Mouse (Mus musculus) bone marrow, adult 2 months (tissue): ENCODE data around the gene Dusp16.

Experiments used
- CTCF ChIP-seq: fragments of 200-500 bp; IDR thresholded peaks from 2 replicates; pipeline ENCODE4 v1.5.1; 2011; ENCODE audit warnings: low read length, control low read depth; ENCODE audit not compliant: control insufficient read depth, insufficient read depth
- POLR2A ChIP-seq: fragments of 200-500 bp; IDR thresholded peaks from 2 replicates; pipeline ENCODE4 v1.6.1; 2011; ENCODE audit warnings: low read depth, mild to moderate bottlenecking, control low read depth, low read length, borderline replicate concordance; ENCODE audit not compliant: control insufficient read depth

GRCm38 (mm10) chr6:134806130-134806529 lies 13.7 kb upstream of the Dusp16 start:
- no peak for TF ChIP-seq CTCF
- TF ChIP-seq POLR2A: no peak
